Mouse (Mus musculus) layer of hippocampus, postnatal 14 days (tissue): ENCODE measurements around the gene Ctcf. TPM values are rescaled to one million over a fixed set of nuclear protein-coding genes. Genes with fewer than 3 reads are reported as not detected.
A peak's percentile ranks its signal among the peaks of the same experiment; 100 is the strongest.

Source experiments
- DNase-seq, 2 experiments: peaks; one replicate each; pipeline ENCODE4 v3.0.0; 2021 to 2022; ENCODE audit warnings: low spot score in 2 of 2, mixed read lengths in 1 of 2
- total RNA-seq, 2 experiments: library from RNA; stranded (reverse); gene quantifications; 2 replicates each; pipeline ENCODE4 v1.2.3; 2021

The Ctcf gene
- total RNA-seq, 2 experiments from 2014 or later, result 60.4 to 64.1 TPM

GRCm38 (mm10) chr8:105640511-105640910 lies 4.1 kb downstream of the Ctcf start:
- DNase-seq, result no peak

GRCm38 (mm10) chr8:105645205-105645604 lies 8.8 kb downstream of the Ctcf start:
- DNase-seq, result no peak

GRCm38 (mm10) chr8:105648929-105649328 lies 12.6 kb downstream of the Ctcf start:
- no peak for DNase-seq

- no peak for DNase-seq
Observed at GRCm38 (mm10) chr8:105657641-105658040, 21.3 kb downstream of the Ctcf start.

- peak in 1 of 2 experiments; percentile 28 for DNase-seq
Observed at GRCm38 (mm10) chr8:105661167-105661566, 24.8 kb downstream of the Ctcf start.

- DNase-seq, result no peak
Observed at GRCm38 (mm10) chr8:105677891-105678290, 41.5 kb downstream of the Ctcf start.

- DNase-seq, result no peak
Observed at GRCm38 (mm10) chr8:105685325-105685724, 49.0 kb downstream of the Ctcf start.

- DNase-seq, result no peak
Observed at GRCm38 (mm10) chr8:105685796-105686308, 49.5 kb downstream of the Ctcf start, which contains the start of gene Carmil2. Gene Carmil2, plus strand, starts transcription at chr8:105686274.

GRCm38 (mm10) chr8:105686551-105686950 lies 50.2 kb downstream of the Ctcf start:
- no peak for DNase-seq

GRCm38 (mm10) chr8:105687512-105687911 lies 51.1 kb downstream of the Ctcf start:
- DNase-seq, result no peak

GRCm38 (mm10) chr8:105688242-105688752 lies 51.9 kb downstream of the Ctcf start:
- no peak for DNase-seq

GRCm38 (mm10) chr8:105689256-105689982 lies 53.1 kb downstream of the Ctcf start:
- DNase-seq, result no peak

GRCm38 (mm10) chr8:105689983-105690360 lies 53.6 kb downstream of the Ctcf start:
- no peak for DNase-seq

GRCm38 (mm10) chr8:105690978-105691377 lies 54.6 kb downstream of the Ctcf start:
- no peak for DNase-seq

GRCm38 (mm10) chr8:105692449-105693182 lies 56.2 kb downstream of the Ctcf start:
- DNase-seq, result no peak

GRCm38 (mm10) chr8:105693648-105694047 lies 57.3 kb downstream of the Ctcf start:
- peak; percentile 72 to 77 for DNase-seq

GRCm38 (mm10) chr8:105694051-105694799 lies 57.9 kb downstream of the Ctcf start:
- DNase-seq, result peak in 1 of 2 experiments; percentile 58

GRCm38 (mm10) chr8:105695080-105695780 lies 58.9 kb downstream of the Ctcf start:
- no peak for DNase-seq

GRCm38 (mm10) chr8:105697196-105697780 lies 60.9 kb downstream of the Ctcf start:
- DNase-seq, result no peak

GRCm38 (mm10) chr8:105698734-105699133 lies 62.4 kb downstream of the Ctcf start:
- no peak for DNase-seq
